ENCODE assay signal across 12 mouse cellular contexts in genomic region chr2:25197191-25197590, GRCm38 (mm10). TPM values are rescaled to one million over a fixed set of nuclear protein-coding genes. Genes with fewer than 3 reads are reported as not detected.
A peak's percentile ranks its signal among the peaks of the same experiment; 100 is the strongest.
DNase-seq lines count a peak whose midpoint lies in the region; ATAC-seq and TF ChIP-seq lines count a peak whose summit lies in the region.
"Had no signal": no experiment of that assay in that cellular context is flagged by ENCODE, and none has a peak within 500 bp of the region (broad histone marks: within the 10 kb centered on the region; RNA-seq: fewer than 3 reads in every experiment).

No protein-coding gene starts in this region.

- no peak overlapping the region for H3K4me2 ChIP-seq in forebrain, embryonic 12.5 days
- peak overlapping the region; percentile 85 for H3K4me2 ChIP-seq in liver, embryonic 12.5 days
- H3K4me2 ChIP-seq in stomach, embryonic 14.5 days (replicated peaks; ENCODE audit: low read depth, low read length), result 0 out of 2 replicates have a peak overlapping the region, but pooled peaks have one; percentile 36

- ATAC-seq in forebrain, embryonic 12.5 days (ENCODE audit: low FRiP score), result no peak
- no peak for ATAC-seq in liver, embryonic 12.5 days
- ATAC-seq in stomach, embryonic 14.5 days (ENCODE audit: insufficient number of reproducible peaks, insufficient read depth, low FRiP score, low read depth), result no peak

- H3K27ac ChIP-seq in forebrain, embryonic 10.5 days, result no peak overlapping the region
- no peak overlapping the region for H3K27ac ChIP-seq in forebrain, embryonic 12.5 days
- peak overlapping the region; percentile 96 for H3K27ac ChIP-seq in spleen, adult 2 months (ENCODE audit: insufficient read depth, low read length)
- H3K27ac ChIP-seq in liver, embryonic 12.5 days, result peak overlapping the region; percentile 84
- H3K27ac ChIP-seq in stomach, embryonic 14.5 days (ENCODE audit: low read length), result peak overlapping the region; percentile 81; the same call in 1 of the 2 replicates
- H3K27ac ChIP-seq: embryonic facial prominence, embryonic 12.5 days; hindbrain, embryonic 10.5 days had no signal

- 22% methylated on average over 2 of the region's 2 CpGs for WGBS in forebrain, embryonic 10.5 days
- WGBS in forebrain, embryonic 12.5 days, result 29% methylated on average over 2 of the region's 2 CpGs
- 21% methylated on average over 2 of the region's 2 CpGs for WGBS in spleen, adult 2 months
- 12% methylated on average over 2 of the region's 2 CpGs for WGBS in liver, embryonic 12.5 days (ENCODE audit: insufficient replicate concordance)
- 23% methylated on average over 2 of the region's 2 CpGs for WGBS in stomach, embryonic 14.5 days

- intact Hi-C loops in left cerebral cortex, postnatal 4 days (cut with DNase I), result loop anchor here (5.0 kb wide), 1 partner anchor 60 kb away; the partner anchor contains the start of gene Tmem203

- H3K4me3 ChIP-seq in forebrain, embryonic 10.5 days, result 0 out of 2 replicates have a peak overlapping the region, but pooled peaks have one; percentile 21
- H3K4me3 ChIP-seq in forebrain, embryonic 12.5 days (replicated peaks), result no peak overlapping the region
- no peak overlapping the region; the same call in 1 of the 2 replicates for H3K4me3 ChIP-seq in spleen, adult 2 months (ENCODE audit: extremely low read depth, insufficient read depth, insufficient read length)
- H3K4me3 ChIP-seq in liver, embryonic 12.5 days, result peak overlapping the region; percentile 59; the same call in 1 of the 2 replicates
- H3K4me3 ChIP-seq in stomach, embryonic 14.5 days (ENCODE audit: low read depth, low read length), result no peak overlapping the region
- H3K4me3 ChIP-seq: embryonic facial prominence, embryonic 12.5 days had no signal

- H3K9me3 ChIP-seq in forebrain, embryonic 10.5 days, result no peaks in the 10 kb centered on the region
- H3K9me3 ChIP-seq in forebrain, embryonic 12.5 days, result no peaks in the 10 kb centered on the region
- no peaks in the 10 kb centered on the region for H3K9me3 ChIP-seq in liver, embryonic 12.5 days (replicated peaks)
- no peaks in the 10 kb centered on the region for H3K9me3 ChIP-seq in stomach, embryonic 14.5 days (ENCODE audit: control insufficient read depth, low read depth, low read length)
- H3K9me3 ChIP-seq: embryonic facial prominence, embryonic 12.5 days; hindbrain, embryonic 10.5 days had no signal

- no peak overlapping the region for H3K9ac ChIP-seq in forebrain, embryonic 12.5 days
- peak overlapping the region; percentile 71; the same call in 1 of the 2 replicates for H3K9ac ChIP-seq in liver, embryonic 12.5 days
- no peak overlapping the region for H3K9ac ChIP-seq in stomach, embryonic 14.5 days (replicated peaks; ENCODE audit: low read depth, low read length)
- H3K9ac ChIP-seq: embryonic facial prominence, embryonic 12.5 days had no signal

- peaks cover 45% of the 10 kb centered on the region for H3K27me3 ChIP-seq in forebrain, embryonic 10.5 days (ENCODE audit: poor library complexity, severe bottlenecking)
- H3K27me3 ChIP-seq in forebrain, embryonic 12.5 days, result peaks cover 38% of the 10 kb centered on the region
- no peaks in the 10 kb centered on the region for H3K27me3 ChIP-seq in spleen, adult 2 months (ENCODE audit: control insufficient read depth, insufficient read depth, low read length)
- peaks cover 9% of the 10 kb centered on the region for H3K27me3 ChIP-seq in liver, embryonic 12.5 days (replicated peaks)
- H3K27me3 ChIP-seq in stomach, embryonic 14.5 days (ENCODE audit: control insufficient read depth, insufficient read depth, low read length), result 0 out of 2 replicates have a peak, but pooled peaks cover 8% of the 10 kb centered on the region

- no peak for TF ChIP-seq POLR2A in spleen, adult 2 months (IDR thresholded peaks at IDR 0.05; ENCODE audit: low read depth, low read length)

- H3K36me3 ChIP-seq in forebrain, embryonic 10.5 days (replicated peaks), result peaks cover 43% of the 10 kb centered on the region
- peaks cover 42% of the 10 kb centered on the region for H3K36me3 ChIP-seq in forebrain, embryonic 12.5 days (replicated peaks)
- peaks cover 19% of the 10 kb centered on the region for H3K36me3 ChIP-seq in spleen, adult 2 months (ENCODE audit: control insufficient read depth, insufficient read depth, low read length)
- peaks cover 41% of the 10 kb centered on the region for H3K36me3 ChIP-seq in liver, embryonic 12.5 days
- H3K36me3 ChIP-seq in stomach, embryonic 14.5 days (ENCODE audit: control insufficient read depth, insufficient read depth, low read length), result peaks cover 27% of the 10 kb centered on the region

- DNase-seq in forebrain, embryonic 10.5 days (ENCODE audit: extremely low spot score, low spot score), result no peak
- DNase-seq in spleen, adult 2 months (ENCODE audit: low read depth in 1 of 2, low spot score in 2 of 2), result no peak
- DNase-seq in spleen, postnatal 36 days (ENCODE audit: low spot score in 2 of 2), result no peak
- DNase-seq in left cerebral cortex, postnatal 4 days, result no peak
- no peak for DNase-seq in frontal cortex, postnatal 36 days (ENCODE audit: low spot score in 2 of 2)

- no peak for TF ChIP-seq CTCF in spleen, adult 2 months (IDR thresholded peaks at IDR 0.05; ENCODE audit: extremely low read depth, insufficient read depth, insufficient read length, insufficient replicate concordance)

- H3K4me1 ChIP-seq in forebrain, embryonic 10.5 days, result peaks cover 45% of the 10 kb centered on the region
- H3K4me1 ChIP-seq in forebrain, embryonic 12.5 days, result peaks cover 10% of the 10 kb centered on the region
- peaks cover 21% of the 10 kb centered on the region; the same call in 1 of the 2 replicates for H3K4me1 ChIP-seq in spleen, adult 2 months (ENCODE audit: control insufficient read depth, insufficient read depth, insufficient read length)
- peaks cover 55% of the 10 kb centered on the region for H3K4me1 ChIP-seq in liver, embryonic 12.5 days
- H3K4me1 ChIP-seq in stomach, embryonic 14.5 days (ENCODE audit: control insufficient read depth, insufficient read depth, low read length), result peaks cover 14% of the 10 kb centered on the region; the same call in 1 of the 2 replicates

RNA-seq across cellular contexts. Expression of gene Tor4a, which starts 0.5 kb away (rescaled TPM):
- 1.3 and 1.5 TPM in 2 replicates for polyA plus RNA-seq in forebrain, embryonic 10.5 days (2016; fragmentation: Nextera tagmentation; extraction: Ambion mirVana)
- polyA plus RNA-seq in forebrain, embryonic 12.5 days (2016; fragmentation: Nextera tagmentation; extraction: Ambion mirVana), result 0.62 and 1.0 TPM in 2 replicates
- polyA plus RNA-seq in spleen, adult 2 months (2012; rRNA removed), result 77.5 and 104 TPM in 2 replicates
- 7.2 and 7.4 TPM in 2 replicates for polyA plus RNA-seq in liver, embryonic 12.5 days (2016; fragmentation: Nextera tagmentation; extraction: Ambion mirVana)
- 12.8 and 15.8 TPM in 2 replicates for polyA plus RNA-seq in stomach, embryonic 14.5 days (2014; fragmentation: Nextera tagmentation; extraction: Ambion mirVana)
- 1 to 10 TPM; 1.4 to 1.8 TPM for total RNA-seq in left cerebral cortex, postnatal 4 days (2021)

RNA-seq across cellular contexts. Expression of gene Nelfb, which starts 14.1 kb away (rescaled TPM):
- 128 and 130 TPM in 2 replicates for polyA plus RNA-seq in forebrain, embryonic 10.5 days (2016; fragmentation: Nextera tagmentation; extraction: Ambion mirVana)
- polyA plus RNA-seq in forebrain, embryonic 12.5 days (2016; fragmentation: Nextera tagmentation; extraction: Ambion mirVana), result 106 and 111 TPM in 2 replicates
- 61.6 and 68.1 TPM in 2 replicates for polyA plus RNA-seq in spleen, adult 2 months (2012; rRNA removed)
- 56.7 and 61.5 TPM in 2 replicates for polyA plus RNA-seq in liver, embryonic 12.5 days (2016; fragmentation: Nextera tagmentation; extraction: Ambion mirVana)
- polyA plus RNA-seq in stomach, embryonic 14.5 days (2014; fragmentation: Nextera tagmentation; extraction: Ambion mirVana), result 102 TPM in 2 replicates
- 10 to 100 TPM; 62.6 to 65.1 TPM for total RNA-seq in left cerebral cortex, postnatal 4 days (2021)

RNA-seq across cellular contexts. Expression of gene Nrarp, which starts 16.6 kb away (rescaled TPM):
- polyA plus RNA-seq in forebrain, embryonic 10.5 days (2016; fragmentation: Nextera tagmentation; extraction: Ambion mirVana), result 37.4 and 40.7 TPM in 2 replicates
- polyA plus RNA-seq in forebrain, embryonic 12.5 days (2016; fragmentation: Nextera tagmentation; extraction: Ambion mirVana), result 76.8 and 81.0 TPM in 2 replicates
- polyA plus RNA-seq in spleen, adult 2 months (2012; rRNA removed), result 8.0 and 13.8 TPM in 2 replicates
- polyA plus RNA-seq in liver, embryonic 12.5 days (2016; fragmentation: Nextera tagmentation; extraction: Ambion mirVana), result 5.9 and 6.2 TPM in 2 replicates
- 8.0 and 8.9 TPM in 2 replicates for polyA plus RNA-seq in stomach, embryonic 14.5 days (2014; fragmentation: Nextera tagmentation; extraction: Ambion mirVana)
- 10 to 100 TPM; 32.5 to 35.0 TPM for total RNA-seq in left cerebral cortex, postnatal 4 days (2021)

RNA-seq across cellular contexts. Expression of gene Stpg3, which starts 17.2 kb away (rescaled TPM):
- polyA plus RNA-seq in forebrain, embryonic 10.5 days (2016; fragmentation: Nextera tagmentation; extraction: Ambion mirVana), result not detected in 2 replicates
- not detected in 2 replicates for polyA plus RNA-seq in forebrain, embryonic 12.5 days (2016; fragmentation: Nextera tagmentation; extraction: Ambion mirVana)
- 0.05 TPM in 1 of 2 replicates, not detected in the other for polyA plus RNA-seq in spleen, adult 2 months (2012; rRNA removed)
- polyA plus RNA-seq in liver, embryonic 12.5 days (2016; fragmentation: Nextera tagmentation; extraction: Ambion mirVana), result not detected in 2 replicates
- polyA plus RNA-seq in stomach, embryonic 14.5 days (2014; fragmentation: Nextera tagmentation; extraction: Ambion mirVana), result not detected in 2 replicates
- total RNA-seq in left cerebral cortex, postnatal 4 days (2021), result not detected
- total RNA-seq: adrenal gland, postnatal 10 days had no signal
- polyA plus RNA-seq: embryonic facial prominence, embryonic 12.5 days; hindbrain, embryonic 10.5 days; limb, embryonic 14.5 days had no signal

RNA-seq across cellular contexts. Expression of gene Fam166a, which starts 21.4 kb away (rescaled TPM):
- 0.67 and 0.80 TPM in 2 replicates for polyA plus RNA-seq in forebrain, embryonic 10.5 days (2016; fragmentation: Nextera tagmentation; extraction: Ambion mirVana)
- 0.46 and 0.87 TPM in 2 replicates for polyA plus RNA-seq in forebrain, embryonic 12.5 days (2016; fragmentation: Nextera tagmentation; extraction: Ambion mirVana)
- 0.11 and 0.16 TPM in 2 replicates for polyA plus RNA-seq in spleen, adult 2 months (2012; rRNA removed)
- 1.2 TPM in 1 of 2 replicates, not detected in the other for polyA plus RNA-seq in liver, embryonic 12.5 days (2016; fragmentation: Nextera tagmentation; extraction: Ambion mirVana)
- not detected in 2 replicates for polyA plus RNA-seq in stomach, embryonic 14.5 days (2014; fragmentation: Nextera tagmentation; extraction: Ambion mirVana)
- total RNA-seq in left cerebral cortex, postnatal 4 days (2021), result not detected
- total RNA-seq: adrenal gland, postnatal 10 days had no signal
- polyA plus RNA-seq: embryonic facial prominence, embryonic 12.5 days; hindbrain, embryonic 10.5 days had no signal

Comparison
In these comparisons a context has a peak if more than half of its experiments do, and no peak if none do; other contexts are left out.
1. H3K4me3 ChIP-seq: peak in forebrain, embryonic 10.5 days (single experiment) and liver, embryonic 12.5 days (single experiment); none in forebrain, embryonic 12.5 days (single experiment), spleen, adult 2 months (single experiment) and stomach, embryonic 14.5 days (single experiment).
2. H3K27ac ChIP-seq: peak in spleen, adult 2 months (single experiment), liver, embryonic 12.5 days (single experiment) and stomach, embryonic 14.5 days (single experiment); none in forebrain, embryonic 10.5 days (single experiment) and forebrain, embryonic 12.5 days (single experiment).